Mouse (Mus musculus) midbrain, embryonic 10.5 days (tissue): Measurements from ENCODE around the gene Emsy. TPM values are rescaled to one million over a fixed set of nuclear protein-coding genes. Genes with fewer than 3 reads are reported as not detected.

Experiments
- DNase-seq: peaks from one replicate; pipeline ENCODE4 v3.0.0-alpha.2; 2017; ENCODE audit warnings: low spot score
- H3K27ac ChIP-seq: fragments of 300-500 bp; sonication (generic); replicated peaks from 2 replicates; pipeline ENCODE4 v1.5.1; 2016; ENCODE audit warnings: mild to moderate bottlenecking
- H3K27me3 ChIP-seq: fragments of 300-500 bp; sonication (generic); 2 replicates; pipeline ENCODE4 v1.6.1; 2016; ENCODE audit warnings: low read depth, mild to moderate bottlenecking; ENCODE audit not compliant: poor library complexity, severe bottlenecking
- H3K36me3 ChIP-seq: fragments of 300-500 bp; sonication (generic); 2 replicates; pipeline ENCODE4 v1.6.1; 2016; ENCODE audit warnings: mild to moderate bottlenecking, moderate library complexity
- H3K4me1 ChIP-seq: fragments of 300-500 bp; sonication (generic); 2 replicates; pipeline ENCODE4 v1.6.1; 2016
- H3K4me3 ChIP-seq: fragments of 300-500 bp; sonication (generic); 2 replicates; pipeline ENCODE4 v1.5.1; 2016; ENCODE audit warnings: mild to moderate bottlenecking, moderate library complexity
- H3K9me3 ChIP-seq: fragments of 300-500 bp; sonication (generic); replicated peaks from 2 replicates; pipeline ENCODE4 v1.6.1; 2016; ENCODE audit warnings: mild to moderate bottlenecking
- WGBS: fragments of 180-500 bp; shearing (Covaris S2); methylation state at CpG from one replicate; pipeline ENCODE4 v1.1.7; 2016; 5-methylcytosine and 5-hydroxymethylcytosine counted together
- polyA plus RNA-seq: library from polyadenylated mRNA; unstranded; fragments of >200 nt; fragmentation: Nextera tagmentation; extraction: Ambion mirVana; gene quantifications from 2 replicates; pipeline ENCODE4 v1.2.1, GENCODE M21; 2016

Gene Emsy
- polyA plus RNA-seq, 1 experiment from 2014 or later: 38.1 TPM

- 76% methylated on average over 3 of the region's 3 CpGs for WGBS
- Histone ChIP-seq H3K36me3 (no peaks in the 10 kb centered on the region), H3K27ac (no peak overlapping the region), H3K4me3 (no peak overlapping the region), H3K27me3 (no peaks in the 10 kb centered on the region), H3K9me3 (no peaks in the 10 kb centered on the region), H3K4me1 (peaks cover 14% of the 10 kb centered on the region)
- DNase-seq: no peak
Measured at GRCm38 (mm10) chr7:98544556-98544955, 112.0 kb downstream of the Emsy start.

- Histone ChIP-seq H3K27ac (no peak overlapping the region; the same call in 1 of the 2 replicates), H3K4me1 (peaks cover 14% of the 10 kb centered on the region)
- WGBS: 65% methylated on average over 11 of the region's 11 CpGs
Measured at GRCm38 (mm10) chr7:98543853-98544370, 112.7 kb downstream of the Emsy start.

GRCm38 (mm10) chr7:98542731-98543142 is 113.8 kb downstream of the Emsy start:
- DNase-seq: no peak
- H3K4me3 ChIP-seq: no peak overlapping the region
- peaks cover 18% of the 10 kb centered on the region for H3K4me1 ChIP-seq
- H3K27me3 ChIP-seq: no peaks in the 10 kb centered on the region
- 85% methylated on average over 6 of the region's 6 CpGs for WGBS
- no peaks in the 10 kb centered on the region for H3K9me3 ChIP-seq
- no peaks in the 10 kb centered on the region for H3K36me3 ChIP-seq
- no peak overlapping the region for H3K27ac ChIP-seq

More at GRCm38 (mm10) chr7:98543853-98544370, 112.7 kb downstream of the Emsy start:
- H3K27me3 ChIP-seq: no peaks in the 10 kb centered on the region
- no peaks in the 10 kb centered on the region for H3K36me3 ChIP-seq
- DNase-seq: no peak
- no peaks in the 10 kb centered on the region for H3K9me3 ChIP-seq
- no peak overlapping the region for H3K4me3 ChIP-seq

- Histone ChIP-seq H3K27ac (no peak overlapping the region), H3K9me3 (no peaks in the 10 kb centered on the region), H3K36me3 (no peaks in the 10 kb centered on the region), H3K4me3 (no peak overlapping the region), H3K4me1 (peaks cover 23% of the 10 kb centered on the region), H3K27me3 (no peaks in the 10 kb centered on the region)
- 95% methylated on average over 3 of the region's 3 CpGs for WGBS
- no peak for DNase-seq
Measured at GRCm38 (mm10) chr7:98542267-98542666, 114.3 kb downstream of the Emsy start.

- H3K27me3 ChIP-seq: no peaks in the 10 kb centered on the region
- 0 out of 2 replicates have a peak overlapping the region, but pooled peaks have one; percentile 42 for H3K27ac ChIP-seq
- WGBS: 92% methylated on average over 5 of the region's 5 CpGs
Measured at GRCm38 (mm10) chr7:98541564-98541963, 115.0 kb downstream of the Emsy start.

GRCm38 (mm10) chr7:98540879-98541278 is 115.7 kb downstream of the Emsy start:
- Histone ChIP-seq H3K4me1 (peaks cover 33% of the 10 kb centered on the region), H3K36me3 (no peaks in the 10 kb centered on the region), H3K27ac (0 out of 2 replicates have a peak overlapping the region, but pooled peaks have one; percentile 42), H3K9me3 (no peaks in the 10 kb centered on the region), H3K4me3 (no peak overlapping the region), H3K27me3 (no peaks in the 10 kb centered on the region)
- no peak for DNase-seq
- 76% methylated on average over 2 of the region's 2 CpGs for WGBS

More at GRCm38 (mm10) chr7:98541564-98541963, 115.0 kb downstream of the Emsy start:
- H3K9me3 ChIP-seq: no peaks in the 10 kb centered on the region
- no peak overlapping the region for H3K4me3 ChIP-seq
- peaks cover 30% of the 10 kb centered on the region for H3K4me1 ChIP-seq
- no peaks in the 10 kb centered on the region for H3K36me3 ChIP-seq
- no peak for DNase-seq

GRCm38 (mm10) chr7:98537967-98538573 is 118.5 kb downstream of the Emsy start:
- Histone ChIP-seq H3K9me3 (no peaks in the 10 kb centered on the region), H3K27ac (peak overlapping the region; percentile 79), H3K4me1 (peaks cover 25% of the 10 kb centered on the region), H3K36me3 (no peaks in the 10 kb centered on the region), H3K4me3 (peak overlapping the region; percentile 17; the same call in 1 of the 2 replicates), H3K27me3 (no peaks in the 10 kb centered on the region)
- 27% methylated on average over 8 of the region's 8 CpGs for WGBS
- DNase-seq: peak; percentile 31

GRCm38 (mm10) chr7:98537210-98537966 is 119.2 kb downstream of the Emsy start:
- H3K9me3 ChIP-seq: no peaks in the 10 kb centered on the region
- peaks cover 25% of the 10 kb centered on the region for H3K4me1 ChIP-seq
- DNase-seq: peak; percentile 70
- H3K36me3 ChIP-seq: no peaks in the 10 kb centered on the region
- 21% methylated on average over 10 of the region's 10 CpGs for WGBS
- peak overlapping the region; percentile 17; the same call in 1 of the 2 replicates for H3K4me3 ChIP-seq
- H3K27me3 ChIP-seq: no peaks in the 10 kb centered on the region
- H3K27ac ChIP-seq: peak overlapping the region; percentile 79

Other genes with a start within 250 kb of the Emsy start
- not detected in 2 replicates for gene Gucy2d, start 216.4 kb downstream of the Emsy start, polyA plus RNA-seq
- gene Lrrc32, start 167.5 kb downstream of the Emsy start, polyA plus RNA-seq: 5.2 and 5.7 TPM in 2 replicates
- gene Thap12, start 46.3 kb upstream of the Emsy start, polyA plus RNA-seq: 60.6 and 63.9 TPM in 2 replicates
- 0.62 and 0.70 TPM in 2 replicates for gene Wnt11, start 178.3 kb upstream of the Emsy start, polyA plus RNA-seq